Mouse (Mus musculus) cerebellum, postnatal 25 days (tissue): ENCODE data around the gene Hmga1b.
"Not testable (repeated sequence)": the region's sequence is repeated elsewhere in the genome, so short reads cannot be mapped to it uniquely, and the experiment has no call there.

ENCODE experiments used
- DNase-seq, 2 experiments: peaks; one replicate each; pipeline ENCODE4 v3.0.0; 2021; ENCODE audit warnings: mixed read lengths in 2 of 2

The Hmga1b gene

GRCm38 (mm10) chr11:120784064-120784791 lies 21.6 kb downstream of the Hmga1b start, which contains the start of the genes Rfng and Gps1:
Rfng (minus strand) TSS chr11:120784207.
Gps1 (plus strand) TSS chr11:120784272.
- peak; percentile 90 to 92 for DNase-seq

DNA sequence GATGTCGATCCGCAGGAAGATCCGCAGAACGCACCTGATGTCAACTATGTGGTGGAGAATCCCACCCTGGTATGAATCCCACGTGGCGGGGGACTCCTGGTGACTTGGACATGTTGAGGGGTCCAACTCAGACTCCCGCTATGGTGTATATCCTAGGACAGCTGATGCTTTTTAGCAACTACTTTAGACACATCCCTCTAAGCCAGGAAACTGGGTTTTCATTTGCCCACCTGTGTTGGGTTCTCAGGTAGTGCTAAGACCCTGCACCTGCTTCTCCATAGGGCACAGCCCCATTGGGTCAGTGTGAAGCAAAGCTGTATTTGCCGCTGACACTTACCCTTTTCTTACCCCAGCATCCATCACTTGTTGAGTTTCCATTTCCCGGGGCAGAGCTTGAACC lies 22.6 kb downstream of the Hmga1b start:
- no peak for DNase-seq

GRCm38 (mm10) chr11:120788460-120788859 lies 25.9 kb downstream of the Hmga1b start:
- not testable (repeated sequence) for DNase-seq

DNA sequence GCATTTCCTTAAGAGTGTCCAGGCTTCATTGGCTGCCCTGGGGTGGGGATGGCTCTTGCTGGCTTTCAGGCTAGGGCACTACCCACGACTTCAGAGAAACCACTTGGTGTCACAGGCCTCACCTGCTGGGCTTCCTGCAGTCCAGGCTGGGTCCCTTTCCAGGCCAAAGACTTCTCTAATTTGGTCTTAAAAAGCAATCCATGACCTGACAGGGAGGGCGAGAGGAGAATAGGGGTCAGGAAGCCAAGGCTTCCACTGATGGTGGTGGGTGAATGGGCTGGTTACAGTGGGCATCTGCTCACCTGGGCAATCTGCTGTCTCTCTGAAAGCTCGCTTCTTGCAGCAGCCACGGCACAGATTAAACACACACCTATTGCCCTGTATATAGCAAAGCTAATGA lies 26.8 kb downstream of the Hmga1b start:
- no peak for DNase-seq

DNA sequence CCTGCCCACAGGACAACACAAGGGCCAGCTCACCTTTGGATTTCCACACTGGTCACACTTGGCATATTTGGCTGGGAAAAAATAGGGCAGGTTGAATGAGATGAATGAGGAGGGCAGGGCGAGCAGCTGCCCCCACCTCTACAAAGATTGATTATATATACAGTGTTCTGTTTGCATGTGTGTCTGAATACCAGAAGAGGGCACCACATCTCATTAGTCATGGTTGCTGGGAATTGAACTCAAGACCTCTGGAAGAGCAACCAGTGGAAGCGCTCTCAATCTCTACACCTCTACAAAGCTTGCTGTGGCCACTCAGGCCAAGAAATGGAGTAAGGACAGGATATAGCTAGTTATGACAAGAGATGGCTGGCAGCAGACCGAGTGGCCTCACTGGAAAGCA lies 27.2 kb downstream of the Hmga1b start:
- no peak for DNase-seq

GRCm38 (mm10) chr11:120792652-120793051 lies 30.1 kb downstream of the Hmga1b start:
- DNase-seq = no peak

DNA sequence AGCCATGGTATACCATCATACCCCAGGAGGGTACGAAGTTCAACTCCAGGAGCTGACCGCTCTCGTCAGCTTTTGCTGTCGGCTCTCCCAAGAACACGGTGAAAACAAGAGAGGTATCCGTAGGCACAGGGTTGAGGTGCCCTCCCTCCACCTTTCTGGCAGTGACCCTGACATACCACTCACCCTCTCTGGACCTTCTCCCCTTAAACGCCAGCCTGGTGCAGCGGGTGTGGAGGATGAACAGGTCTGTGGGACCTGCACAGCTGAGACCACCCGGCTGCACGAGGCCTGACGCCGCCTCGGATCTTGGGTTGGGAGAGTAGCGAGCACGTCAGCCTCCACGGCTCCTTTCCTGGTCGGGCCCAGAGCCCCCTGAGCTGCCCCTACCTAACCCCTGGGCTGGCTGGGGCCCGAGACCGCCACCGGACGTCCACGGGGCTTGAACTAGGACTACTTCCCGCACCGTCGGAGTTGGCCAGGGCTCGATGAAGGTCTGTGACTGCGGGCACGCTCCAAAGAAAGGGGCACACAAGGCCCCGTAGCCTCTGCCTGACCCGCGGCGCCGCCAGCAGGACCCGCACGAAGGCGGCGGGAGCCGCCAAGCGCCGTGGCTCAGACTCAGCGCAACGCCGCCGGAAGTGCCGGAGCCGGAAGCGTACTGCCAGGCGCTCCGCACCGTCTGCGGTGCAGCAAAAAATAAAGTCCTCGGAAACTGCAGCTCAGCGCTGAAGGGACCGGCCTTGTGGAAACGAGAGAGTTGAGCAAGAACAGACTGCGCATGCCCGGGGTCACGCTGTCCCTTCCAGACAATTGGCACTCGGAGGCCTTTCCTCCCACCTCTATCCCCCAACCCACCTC lies 33.4 kb downstream of the Hmga1b start, which contains the start of gene Dus1l:
TSS of gene Dus1l (minus strand) at position 648 of the 858 bp plus-strand sequence.
- peak; percentile 98 to 100 for DNase-seq

- DNase-seq = no peak
Observed at GRCm38 (mm10) chr11:120796614-120796946, 34.0 kb downstream of the Hmga1b start.

- no peak for DNase-seq
Observed at GRCm38 (mm10) chr11:120798244-120798643, 35.6 kb downstream of the Hmga1b start.

DNA sequence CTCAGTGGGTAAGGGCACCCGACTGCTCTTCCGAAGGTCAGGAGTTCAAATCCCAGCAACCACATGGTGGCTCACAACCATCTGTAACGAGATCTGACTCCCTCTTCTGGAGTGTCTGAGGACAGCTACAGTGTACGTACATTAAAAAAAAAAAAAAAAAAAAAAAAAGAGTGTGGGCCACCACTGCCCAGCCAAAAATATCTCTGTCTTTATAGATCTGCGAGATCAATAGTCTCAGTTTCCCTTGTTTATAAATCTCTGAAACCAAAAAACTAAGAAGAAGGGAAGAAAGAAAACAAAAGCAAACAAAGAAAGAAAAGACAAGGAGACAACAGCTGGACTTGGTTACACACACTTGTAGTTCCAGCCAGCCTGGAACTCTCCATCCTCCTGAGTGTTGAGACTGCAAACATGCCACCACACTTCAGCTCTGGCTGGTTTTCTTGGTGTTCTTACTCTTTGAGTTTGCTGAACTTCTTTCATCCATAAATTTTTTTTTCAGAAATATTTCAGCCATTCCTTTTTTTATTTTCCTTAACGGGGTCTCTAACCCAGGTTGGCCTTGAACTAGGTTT lies 36.8 kb downstream of the Hmga1b start:
- no peak for DNase-seq

DNA sequence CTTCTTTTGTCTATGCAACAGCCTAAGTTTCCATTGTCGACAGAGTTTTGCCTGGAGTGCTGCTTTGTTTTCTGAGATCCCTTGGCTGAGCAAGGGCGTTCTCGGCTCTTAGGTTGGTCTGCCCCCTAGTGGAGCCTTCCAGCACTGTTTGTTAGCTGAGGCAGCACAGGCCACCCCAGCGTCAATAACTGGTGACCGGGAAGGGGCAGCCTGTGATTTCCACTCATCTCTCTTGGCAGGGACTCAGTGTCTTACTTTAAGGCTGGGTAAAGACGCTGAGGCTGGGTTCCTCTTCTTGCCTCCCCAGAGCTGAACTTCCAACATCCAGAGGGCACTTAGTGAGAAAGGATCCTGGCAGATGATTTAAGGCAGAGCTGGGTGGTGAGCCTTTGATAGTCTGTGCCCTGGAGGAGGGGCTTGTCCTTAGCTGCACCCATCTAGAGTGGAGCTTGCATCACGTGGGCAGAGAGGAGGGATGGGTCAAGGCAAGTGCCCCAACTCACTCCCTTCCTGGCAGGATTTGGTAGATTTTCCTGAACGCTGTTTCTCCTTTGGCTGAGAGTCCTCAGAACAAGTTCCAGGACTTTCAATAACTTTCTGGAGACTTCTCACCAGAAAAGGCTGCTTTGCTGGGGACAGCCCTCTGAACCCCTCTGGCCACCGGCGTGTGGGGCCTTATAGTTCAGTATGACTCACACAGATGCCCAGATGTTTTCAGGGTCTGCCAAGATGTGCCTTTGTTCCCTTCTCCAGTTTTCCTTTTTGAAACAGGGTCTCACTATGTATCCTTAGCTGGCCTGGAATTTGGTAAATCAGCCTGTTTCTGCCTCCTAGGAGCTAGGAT lies 37.7 kb downstream of the Hmga1b start:
- peak; percentile 89 to 93 for DNase-seq

DNA sequence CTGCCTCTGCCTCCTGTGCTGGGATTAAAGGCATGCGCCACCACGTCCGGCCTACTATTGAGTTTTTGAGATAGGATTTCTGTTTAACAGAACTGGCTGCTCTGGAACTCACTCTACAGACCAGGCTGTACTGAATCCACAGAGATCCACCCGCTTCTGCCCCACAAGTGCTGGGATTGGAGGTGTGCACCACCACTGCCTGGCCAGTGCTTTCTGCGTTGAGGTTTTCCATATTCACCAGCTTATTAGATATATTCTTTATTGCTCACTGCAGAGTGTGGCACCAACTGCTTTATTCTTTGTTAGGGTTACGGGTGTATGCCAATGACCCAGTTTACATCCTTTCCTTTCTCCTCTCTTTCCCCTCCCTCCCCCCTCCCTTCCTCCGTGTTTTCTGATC lies 41.7 kb downstream of the Hmga1b start:
- DNase-seq = no peak

DNA sequence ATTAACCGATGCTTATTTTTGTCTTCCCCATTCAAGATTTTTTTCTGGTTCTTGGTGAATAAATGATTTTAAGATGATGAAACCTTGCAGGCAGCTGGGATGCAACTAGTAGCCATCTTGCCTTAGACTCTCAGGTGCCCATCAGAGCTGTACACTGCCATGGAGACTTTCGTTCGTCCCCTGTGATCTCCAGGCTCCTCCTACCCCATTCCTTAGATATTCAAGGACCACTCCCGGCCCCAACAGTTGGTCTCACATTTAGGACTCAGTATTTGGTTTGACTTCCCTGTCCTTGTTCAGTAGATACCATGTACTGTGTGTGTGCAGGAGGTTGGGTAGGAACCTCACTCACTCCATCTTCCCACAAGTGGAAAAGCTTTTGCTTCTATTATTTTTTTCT lies 42.2 kb downstream of the Hmga1b start:
- DNase-seq = no peak

GRCm38 (mm10) chr11:120805375-120806298 lies 43.0 kb downstream of the Hmga1b start:
- DNase-seq = no peak

GRCm38 (mm10) chr11:120808010-120808409 lies 45.4 kb downstream of the Hmga1b start:
- no peak for DNase-seq

DNA sequence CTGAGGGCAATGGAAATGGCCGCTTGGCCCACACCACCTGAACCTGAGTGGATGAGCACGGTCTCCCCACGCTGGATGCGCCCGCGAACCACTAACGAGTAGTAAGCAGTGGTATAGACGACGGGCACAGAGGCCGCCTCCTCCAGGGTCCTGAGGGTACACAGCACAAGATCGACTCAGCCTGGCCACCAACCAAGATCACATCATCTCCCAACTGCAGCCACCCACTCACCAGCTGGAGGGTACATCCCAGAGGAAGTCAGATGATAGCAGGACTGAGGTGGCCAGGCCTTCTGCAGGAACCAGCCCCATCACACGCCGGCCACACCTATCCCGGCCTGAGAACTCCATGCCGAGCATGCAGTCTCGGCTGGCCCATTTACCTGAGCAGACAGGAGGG lies 49.5 kb downstream of the Hmga1b start:
- DNase-seq = no peak
